Mouse (Mus musculus): ENCODE data around the gene Serp2. TPM values are rescaled to one million over a fixed set of nuclear protein-coding genes. Genes with fewer than 3 reads are reported as not detected.

The Serp2 gene
- total RNA-seq (2021): 10 to 100 TPM; 15.5 to 16.0 TPM
- long read RNA-seq, experiment 1, transcript Serp2-201 (3 exons, 748 nt): major isoform, 7 of 19 reads
- long read RNA-seq, experiment 1, partial matches to known transcripts: 4 of 19 reads
- long read RNA-seq, experiment 1, other reads (novel, unspliced or antisense): 7 of 19 reads
- long read RNA-seq, experiment 2, transcript Serp2-201 (3 exons, 748 nt): major isoform, 6 of 26 reads
- long read RNA-seq, experiment 2, partial matches to known transcripts: 12 of 26 reads
- long read RNA-seq, experiment 2, other reads (novel, unspliced or antisense): 7 of 26 reads

DNA sequence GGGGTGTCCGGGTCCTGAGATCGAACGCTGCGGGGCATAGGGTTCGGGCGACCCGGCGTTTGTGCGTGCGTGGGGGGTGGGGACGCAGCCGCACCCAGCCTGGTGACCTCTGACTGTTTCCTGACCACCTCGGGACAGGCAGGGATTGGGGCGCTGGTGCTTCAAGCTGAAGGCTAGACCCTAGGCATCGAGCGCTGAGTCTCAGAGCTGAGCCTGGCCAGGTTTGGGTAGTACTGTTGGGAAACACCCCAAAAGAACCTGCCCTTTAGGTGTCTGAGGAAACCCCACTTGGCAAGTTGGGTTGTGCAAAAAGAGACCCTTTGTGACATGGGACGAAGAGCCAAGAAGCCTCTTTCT, at the start of gene Serp2:
TSS of gene Serp2 (minus strand) at position 38 of the 357 bp plus-strand sequence.
- DNase-seq (ENCODE audit: low spot score in 2 of 2): no peak

DNA sequence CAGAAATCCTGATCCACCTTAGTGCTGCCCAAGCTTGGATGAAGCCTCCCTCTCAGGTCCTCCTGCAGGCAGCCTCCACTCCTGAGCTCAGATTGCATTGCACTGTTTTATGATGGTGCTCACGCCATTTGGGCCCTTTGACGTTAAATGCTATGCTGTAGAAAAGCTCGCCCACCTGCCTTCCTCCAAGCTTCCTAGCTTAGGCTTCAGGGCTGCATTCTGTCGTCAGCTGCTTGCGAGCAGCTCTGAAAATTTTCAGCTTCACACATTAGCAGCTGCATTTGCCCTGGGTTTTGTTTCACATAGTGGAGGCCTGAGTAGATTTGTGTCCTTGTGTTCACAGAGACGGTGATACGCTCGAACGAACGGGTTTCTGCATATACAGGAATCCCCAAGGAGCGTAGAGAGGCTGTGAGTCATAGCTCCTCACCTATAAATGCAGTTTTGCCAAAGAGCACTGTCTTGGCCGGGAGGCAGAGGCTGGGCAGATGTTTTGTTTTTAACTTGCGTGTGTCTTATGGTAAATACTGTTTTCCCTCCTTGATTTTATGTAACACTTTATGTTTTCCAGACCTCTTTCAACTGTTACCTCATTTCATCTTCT, 49.3 kb upstream of the Serp2 start:
- DNase-seq (ENCODE audit: low spot score in 2 of 2): no peak

DNA sequence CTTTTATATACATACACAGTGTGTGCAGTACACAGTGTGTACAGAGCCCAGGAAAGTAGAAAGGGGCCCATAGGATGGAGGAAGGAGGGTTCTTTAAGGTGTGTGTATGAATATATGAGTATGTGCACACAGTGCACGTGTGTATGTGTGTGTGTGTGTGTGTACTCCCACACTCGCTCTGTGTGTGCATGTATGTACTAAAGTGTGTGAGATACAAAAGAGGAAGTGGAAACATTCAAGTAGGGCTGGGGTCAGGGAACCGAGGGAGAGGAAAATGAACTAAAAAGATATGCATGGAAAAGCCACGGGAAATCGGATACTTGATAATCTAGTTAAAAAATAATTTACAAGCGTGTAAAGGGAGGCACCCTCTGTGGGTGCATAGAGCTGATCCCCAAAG, 47.3 kb upstream of the Serp2 start:
- no peak for DNase-seq (ENCODE audit: low spot score in 2 of 2)

DNA sequence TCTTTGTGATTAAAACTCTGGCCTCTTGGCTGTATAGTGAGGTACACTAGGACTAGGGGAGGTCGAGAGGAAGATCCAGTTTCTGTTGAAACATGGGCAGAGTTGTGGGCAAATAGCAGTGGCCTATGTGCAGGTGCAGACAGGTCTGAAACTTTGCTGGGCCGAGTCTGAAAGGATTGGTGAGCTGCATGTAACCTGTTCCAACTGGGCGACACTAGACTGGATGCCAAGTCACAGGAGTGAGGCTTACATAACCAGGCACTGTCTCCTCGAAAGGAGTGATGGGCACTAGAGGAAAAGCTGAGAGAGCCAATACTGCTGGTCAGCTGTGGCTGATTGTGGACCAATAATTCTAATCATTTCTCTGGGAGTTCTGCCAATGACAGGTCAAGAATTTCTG, 45.0 kb upstream of the Serp2 start:
- no peak for DNase-seq (ENCODE audit: low spot score in 2 of 2)

DNA sequence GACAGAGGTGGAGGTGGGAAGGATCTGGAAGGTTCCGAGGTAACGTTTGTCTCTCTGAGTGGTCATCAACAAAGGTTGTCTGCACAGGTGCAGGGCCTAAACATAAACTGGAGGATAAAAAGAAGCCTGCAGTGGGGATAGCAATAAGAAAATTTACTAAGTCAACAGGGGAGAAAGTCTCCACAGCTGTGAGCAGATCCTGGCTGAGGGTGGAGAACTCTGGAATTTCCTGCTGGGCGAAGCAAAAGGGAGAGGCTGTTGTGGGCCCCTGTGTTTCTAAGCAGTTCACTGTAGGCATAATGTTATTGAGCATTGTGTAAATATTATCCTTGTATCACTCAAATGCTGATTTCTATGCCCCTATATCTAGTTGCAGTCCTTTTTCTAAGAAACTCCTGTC, 43.7 kb upstream of the Serp2 start:
- no peak for DNase-seq (ENCODE audit: low spot score in 2 of 2)

DNA sequence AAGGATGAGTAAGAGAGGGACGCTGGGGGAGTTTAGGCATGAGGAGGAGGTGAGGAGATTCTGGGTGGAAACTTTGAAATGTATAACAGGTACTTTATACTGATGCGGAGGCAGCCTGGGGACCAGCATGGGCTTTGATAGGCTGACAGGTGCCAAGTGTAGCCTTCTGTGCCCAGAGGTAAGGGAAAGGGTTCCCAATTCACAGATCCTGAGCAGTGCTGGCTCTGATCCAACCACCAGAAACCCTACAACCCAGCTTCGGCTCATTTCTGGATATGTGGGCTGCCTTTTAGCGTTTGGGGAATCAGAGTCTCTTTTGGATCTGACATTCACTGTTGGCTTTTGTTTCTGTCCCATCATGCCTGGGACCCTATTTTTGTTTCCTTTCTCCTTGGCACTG, 43.0 kb upstream of the Serp2 start:
- no peak for DNase-seq (ENCODE audit: low spot score in 2 of 2)

DNA sequence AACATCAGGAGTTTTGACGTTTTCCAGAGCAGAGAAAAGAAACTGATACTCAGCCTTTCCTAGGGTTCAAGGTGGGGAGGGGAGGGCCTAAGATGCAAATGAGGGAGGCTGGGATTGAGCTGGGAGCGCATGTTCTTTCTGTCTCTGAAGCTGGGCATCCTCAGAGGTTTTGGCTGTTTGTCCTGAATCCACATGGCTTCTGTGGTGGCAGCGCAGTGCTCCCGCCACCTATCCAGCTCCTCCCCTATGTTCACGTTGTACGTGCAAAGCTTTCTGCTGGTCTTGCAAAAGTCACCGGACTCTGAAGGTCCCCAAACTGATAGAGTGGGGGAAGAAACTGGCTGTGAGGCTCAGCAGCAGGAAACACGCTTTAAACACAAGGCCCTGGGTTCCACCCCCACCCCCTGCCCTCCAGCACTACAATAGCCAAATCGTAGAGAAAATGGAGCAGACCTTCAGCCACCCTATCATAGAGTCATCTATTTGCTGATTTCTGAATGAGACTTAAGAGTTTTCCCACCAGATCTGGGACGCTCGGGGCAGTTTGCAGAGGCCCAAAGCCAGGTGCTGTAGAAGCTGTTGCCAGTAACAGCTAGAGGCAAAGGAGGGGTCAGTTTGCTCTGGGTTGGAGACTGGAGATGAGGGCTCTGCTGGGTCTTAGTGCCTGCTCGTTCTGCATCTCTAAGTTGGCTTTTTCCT, 42.0 kb upstream of the Serp2 start:
- DNase-seq (ENCODE audit: low spot score in 2 of 2): no peak

DNA sequence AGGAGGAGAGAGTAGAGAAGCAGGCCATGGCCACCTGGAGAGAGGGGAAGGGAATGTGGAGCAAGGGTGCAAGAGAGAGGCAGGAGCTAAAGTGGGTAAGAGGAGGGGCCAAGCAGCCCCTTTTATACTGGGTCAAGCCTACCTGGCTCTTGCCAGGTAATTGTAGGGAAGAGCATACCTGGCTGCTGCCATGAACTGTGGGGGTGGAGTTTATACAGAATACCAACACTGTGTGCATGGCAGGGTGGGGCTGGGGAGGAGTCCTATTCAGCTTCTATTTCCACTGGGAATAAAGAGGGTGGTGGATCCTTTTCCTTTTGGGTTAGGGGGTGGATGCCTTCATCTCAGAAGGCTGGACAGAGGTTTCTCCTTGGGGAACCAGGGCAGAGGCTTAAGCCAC, 41.1 kb upstream of the Serp2 start:
- no peak for DNase-seq (ENCODE audit: low spot score in 2 of 2)

DNA sequence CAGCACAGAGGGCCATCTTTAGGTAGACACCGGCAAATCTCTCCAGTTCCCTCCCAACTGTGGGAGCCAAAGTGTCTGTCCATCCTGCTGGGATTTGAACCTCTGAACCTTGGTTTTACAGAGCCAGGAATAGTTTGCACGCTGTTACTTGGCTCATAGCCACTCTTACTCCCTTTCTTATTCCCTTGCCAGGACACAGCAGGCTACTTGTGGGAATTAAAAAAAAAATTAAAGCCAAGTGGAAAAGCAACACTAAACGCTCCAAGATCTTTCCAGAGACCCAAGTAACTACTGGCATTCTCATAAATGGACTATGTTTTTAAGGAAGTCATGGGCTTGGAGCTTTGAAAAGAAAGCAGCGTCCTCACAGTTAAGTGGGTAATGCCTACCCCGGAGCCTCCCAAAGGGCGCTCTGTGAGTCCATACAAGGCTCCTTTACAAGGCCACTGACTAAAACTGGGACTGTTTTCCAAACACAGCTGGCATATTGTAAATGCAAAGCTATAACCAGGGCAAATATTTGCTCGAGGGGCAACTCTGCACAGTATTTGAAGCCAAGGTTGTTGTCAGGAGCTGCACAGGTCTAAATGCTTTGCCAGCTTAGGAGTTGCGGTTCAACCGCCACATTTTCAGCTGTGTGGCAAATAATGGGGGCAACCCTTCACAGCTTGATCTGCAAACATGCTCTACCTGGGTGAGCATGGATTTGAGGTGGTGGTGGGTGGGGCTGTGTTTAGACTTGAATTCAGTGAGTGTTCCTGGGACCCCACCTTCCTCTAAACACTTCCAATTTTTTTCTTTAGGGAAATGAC, 38.6 kb upstream of the Serp2 start:
- DNase-seq (ENCODE audit: low spot score in 2 of 2): no peak

DNA sequence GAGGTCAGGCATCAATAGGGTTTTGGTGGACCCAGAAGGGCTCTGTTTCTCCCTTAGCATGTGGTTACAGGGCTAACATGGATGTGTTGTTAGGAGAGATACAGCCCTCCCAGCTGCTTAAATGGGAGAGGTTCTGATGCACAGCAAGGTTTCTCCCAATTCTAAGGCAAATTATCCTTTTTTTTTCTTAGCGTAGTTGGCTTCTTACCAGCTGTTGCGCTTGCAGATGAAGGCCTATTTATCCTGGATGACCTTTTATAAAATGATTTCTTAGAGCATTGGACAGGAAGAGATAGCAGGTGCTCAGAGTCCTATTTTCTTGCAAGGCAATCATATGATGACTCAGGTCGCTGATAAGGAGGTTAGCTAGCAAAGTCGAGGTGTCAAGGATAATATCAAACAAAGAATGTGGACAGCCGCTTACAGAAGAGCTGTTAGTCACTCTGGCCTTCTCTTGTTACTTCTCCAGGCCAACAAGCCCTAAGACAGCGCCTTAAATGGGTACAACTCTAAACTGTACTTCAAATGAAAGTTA, 37.7 kb upstream of the Serp2 start:
- DNase-seq (ENCODE audit: low spot score in 2 of 2): no peak

DNA sequence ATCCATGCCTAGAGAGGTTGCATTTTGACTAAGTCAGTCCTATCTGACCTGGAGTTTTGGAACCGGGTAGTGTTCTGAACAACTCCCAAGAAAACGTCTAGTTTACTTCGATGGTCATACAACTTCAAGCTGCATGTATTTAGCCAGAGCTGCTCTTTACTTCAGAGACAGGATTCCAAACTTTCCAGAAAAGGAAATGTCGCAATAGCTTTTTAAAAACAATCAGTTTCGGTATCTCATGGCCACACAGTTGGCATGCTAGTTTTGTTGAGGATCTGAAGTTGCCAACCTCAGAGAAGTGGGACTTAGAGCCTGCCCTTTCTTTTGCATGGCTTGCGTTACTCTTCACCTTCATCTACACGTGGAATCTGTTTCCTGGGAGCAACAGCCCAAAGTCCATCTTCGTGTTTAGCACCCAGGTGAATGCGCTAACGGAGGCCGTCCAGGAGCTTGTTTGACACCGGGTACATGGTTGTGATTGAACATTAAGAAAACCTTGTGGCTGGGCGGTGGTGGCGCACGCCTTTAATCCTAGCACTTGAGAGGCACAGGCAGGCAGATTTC, 37.0 kb upstream of the Serp2 start:
- DNase-seq (ENCODE audit: low spot score in 2 of 2): no peak

DNA sequence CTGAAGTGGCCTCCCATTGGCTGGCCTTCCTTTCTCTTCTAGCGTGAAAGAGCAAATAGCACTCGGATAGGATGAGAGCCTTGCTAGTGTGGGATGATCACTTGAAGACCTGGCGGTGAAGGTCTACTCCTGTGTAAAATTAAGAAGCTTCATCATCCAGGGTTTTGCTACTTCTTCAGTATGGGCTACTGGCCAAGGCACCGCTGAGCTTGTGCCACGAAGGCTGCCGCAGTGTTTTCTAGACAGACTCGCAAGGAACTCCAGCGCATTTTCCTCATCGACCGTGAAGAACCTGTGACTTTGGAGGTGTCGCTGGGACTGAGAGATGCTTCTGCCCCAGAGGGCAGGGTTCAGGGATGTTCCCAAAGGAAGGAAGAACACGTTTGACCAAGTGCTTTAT, 36.0 kb upstream of the Serp2 start:
- DNase-seq (ENCODE audit: low spot score in 2 of 2): no peak

DNA sequence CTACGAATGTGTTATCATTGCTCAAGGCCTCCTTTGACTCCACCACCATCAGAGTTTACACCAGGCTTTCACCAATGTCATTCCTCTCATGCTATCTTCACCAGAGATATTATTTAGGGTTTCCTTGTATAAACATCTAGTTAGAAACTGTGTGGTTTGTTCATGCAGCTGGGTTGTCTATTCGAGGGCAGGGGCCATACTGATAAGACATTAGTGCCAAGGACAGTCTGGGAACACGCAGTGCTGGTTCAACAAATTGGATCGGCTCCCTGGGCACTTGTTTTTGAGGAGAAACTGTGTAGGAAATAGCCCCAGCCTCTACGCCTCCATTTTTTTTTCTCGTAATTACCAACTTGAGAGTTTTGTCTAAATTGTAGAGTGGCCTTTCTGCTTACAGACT, 35.4 kb upstream of the Serp2 start:
- DNase-seq (ENCODE audit: low spot score in 2 of 2): no peak

DNA sequence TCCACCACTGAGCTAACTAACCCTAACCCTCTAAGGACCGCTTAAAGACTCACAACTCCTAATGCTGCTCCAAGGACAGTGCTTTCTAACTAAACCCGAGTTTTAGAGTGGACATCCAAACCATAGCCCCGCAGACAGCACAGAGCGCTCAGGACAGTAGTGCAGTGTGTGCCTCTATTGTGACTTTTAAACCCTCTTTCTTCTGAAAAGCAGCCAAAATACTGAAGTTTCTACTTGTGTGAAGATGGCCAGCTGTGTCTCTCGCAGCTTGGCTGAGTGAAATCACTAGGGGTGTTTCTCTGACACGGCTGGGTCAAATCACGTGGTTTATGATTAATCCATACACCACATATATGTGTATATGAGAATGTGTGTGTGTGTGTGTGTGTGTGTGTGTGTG, 33.4 kb upstream of the Serp2 start:
- no peak for DNase-seq (ENCODE audit: low spot score in 2 of 2)

DNA sequence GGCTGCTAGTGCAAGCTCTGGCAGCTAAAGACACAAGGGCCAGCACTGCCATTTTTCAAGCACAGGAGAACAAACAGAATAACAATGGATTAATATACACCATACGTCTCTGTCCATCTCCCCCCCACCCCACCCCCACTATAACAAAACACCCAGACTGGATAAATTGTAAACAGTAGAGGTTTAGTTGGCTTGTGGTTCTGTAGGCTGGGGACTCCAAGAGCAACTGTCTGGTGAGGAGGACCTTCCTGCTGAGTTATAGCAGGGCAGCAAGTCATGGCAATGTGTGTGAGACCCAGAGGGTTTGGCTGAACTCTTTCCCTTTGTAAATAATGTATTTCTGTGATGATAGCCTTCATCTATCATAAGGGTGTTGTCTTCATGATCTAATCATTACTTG, 33.0 kb upstream of the Serp2 start:
- no peak for DNase-seq (ENCODE audit: low spot score in 2 of 2)

DNA sequence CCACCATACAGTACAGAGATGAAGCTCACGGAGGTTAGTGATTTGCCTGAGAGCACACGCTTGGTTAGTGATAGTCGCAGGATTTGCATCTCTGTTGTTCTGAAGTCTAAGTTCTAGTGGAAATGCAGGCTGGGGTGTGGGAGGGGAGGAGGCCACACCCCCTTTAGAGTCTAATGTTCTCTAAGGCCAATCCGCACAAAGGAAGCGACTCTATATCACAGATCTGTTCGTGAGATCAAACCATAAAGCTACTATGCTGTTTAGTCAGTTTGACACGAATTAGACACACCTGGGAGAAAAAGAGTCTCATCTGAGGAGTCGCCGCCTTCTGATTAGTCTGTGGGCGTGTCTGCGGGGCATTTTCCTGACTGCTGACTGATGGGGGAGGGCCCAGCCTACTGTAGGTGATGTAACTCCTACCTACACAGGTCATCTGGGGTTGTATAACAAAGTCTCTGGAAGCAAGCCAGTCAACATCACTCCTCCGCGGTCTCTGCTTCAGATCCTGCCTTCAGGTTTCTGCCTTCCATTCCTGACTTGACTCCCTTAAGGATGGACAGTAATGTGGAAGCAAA, 29.2 kb upstream of the Serp2 start:
- DNase-seq (ENCODE audit: low spot score in 2 of 2): no peak

DNA sequence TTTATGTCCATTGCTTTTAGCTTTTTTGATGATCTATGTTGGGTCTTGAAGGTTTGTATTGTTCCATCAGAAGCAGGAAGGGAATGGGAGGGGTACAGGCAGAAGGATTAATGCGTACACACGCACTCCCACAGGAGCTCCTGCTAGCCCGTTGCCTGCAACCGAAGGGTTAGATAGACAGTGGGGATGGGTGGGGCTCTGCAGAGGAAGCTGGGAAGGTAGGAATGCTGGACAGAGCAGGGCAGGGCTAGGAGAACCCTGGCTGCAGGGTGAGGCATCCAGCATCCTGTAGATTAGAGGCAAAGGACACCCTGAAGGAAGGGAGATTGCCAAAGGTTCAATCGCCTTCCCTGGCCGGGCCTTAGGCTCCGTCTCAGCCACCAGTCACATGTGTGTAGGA, 27.3 kb upstream of the Serp2 start:
- DNase-seq (ENCODE audit: low spot score in 2 of 2): no peak

DNA sequence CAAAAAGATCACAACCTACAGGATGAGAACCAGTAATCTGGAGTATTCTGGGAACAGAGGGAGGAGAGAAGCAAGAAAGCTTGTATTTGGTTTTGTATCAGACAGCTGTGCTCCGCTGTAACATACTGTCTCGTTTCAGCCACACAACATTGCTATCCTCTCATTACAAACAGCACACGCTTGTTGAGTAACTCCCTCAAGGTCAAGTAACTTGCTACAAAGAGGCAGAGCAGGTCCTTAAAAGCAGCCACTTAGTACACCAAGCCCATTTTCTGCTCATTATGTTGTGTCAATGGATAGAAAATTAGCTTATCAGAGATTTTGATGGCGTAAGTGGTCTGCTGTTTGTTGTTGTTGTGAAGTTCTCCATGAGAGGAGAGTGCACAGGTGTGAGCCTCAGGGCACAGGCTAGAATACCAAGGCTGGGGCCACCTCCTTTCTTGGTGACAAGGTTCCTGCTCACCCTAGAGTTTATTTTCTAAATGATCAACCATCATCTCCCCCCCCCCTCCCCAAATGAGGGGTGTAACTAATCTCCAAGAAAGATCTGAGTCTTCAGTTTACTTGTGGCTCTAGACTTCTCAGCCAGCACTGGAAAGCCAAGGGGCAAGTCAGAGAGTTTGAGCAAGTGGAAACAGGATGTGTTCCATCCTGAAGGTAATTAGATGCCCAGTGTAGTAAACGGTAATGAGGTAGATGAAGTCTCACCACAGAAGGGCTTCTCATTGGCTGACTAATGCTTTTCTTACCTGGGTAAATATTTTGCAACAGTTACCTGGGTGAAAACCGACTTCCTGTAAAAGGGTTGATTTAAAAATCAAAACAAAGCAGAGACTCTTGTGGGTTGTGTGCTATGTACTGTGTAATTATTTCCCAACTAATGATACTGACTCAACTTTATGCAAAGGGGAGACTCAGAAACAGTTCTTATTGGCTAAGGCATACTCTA, 25.6 kb upstream of the Serp2 start:
- DNase-seq (ENCODE audit: low spot score in 2 of 2): no peak

DNA sequence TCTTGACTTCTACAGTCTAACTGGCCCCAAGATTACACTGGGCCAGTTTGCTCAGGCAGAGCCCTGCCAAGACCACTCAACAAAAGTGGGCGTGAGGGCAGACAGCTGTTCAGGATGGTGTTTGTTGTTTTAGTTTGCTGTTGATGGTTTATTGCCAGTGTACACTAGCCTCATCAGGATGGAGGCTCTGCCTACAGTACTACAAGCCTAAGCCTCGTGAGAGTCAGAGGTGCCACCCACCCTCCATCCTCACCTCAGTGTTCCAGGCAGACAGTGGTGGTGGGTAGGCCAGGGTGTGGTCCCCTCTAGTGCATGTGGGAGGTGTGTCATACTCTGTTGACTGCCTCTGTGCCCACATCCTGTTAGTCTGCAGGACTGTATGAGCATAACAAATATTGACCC, 23.0 kb upstream of the Serp2 start:
- DNase-seq (ENCODE audit: low spot score in 2 of 2): no peak

DNA sequence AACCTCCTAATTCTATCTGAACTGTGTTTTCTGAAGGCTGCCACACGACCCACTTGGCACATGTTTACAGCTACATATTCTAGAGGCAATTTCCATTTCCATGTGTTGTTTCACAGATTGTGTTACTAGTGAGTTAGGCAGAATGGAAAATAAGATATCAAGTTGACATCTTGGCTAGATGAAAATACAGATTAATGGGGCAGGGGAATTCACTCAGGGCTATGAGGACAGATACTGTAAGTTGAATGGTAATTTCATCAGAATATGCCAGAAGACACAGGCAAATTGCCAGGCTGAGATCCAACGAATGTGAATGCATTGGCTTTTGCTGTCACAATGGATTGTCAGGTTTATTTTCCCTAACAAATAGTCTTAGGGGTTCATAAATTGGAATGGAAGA, 21.2 kb upstream of the Serp2 start:
- no peak for DNase-seq (ENCODE audit: low spot score in 2 of 2)

Data from adrenal gland, postnatal 4 days (tissue).